Mouse (Mus musculus): ENCODE data around the gene Tbx6. TPM values are rescaled to one million over a fixed set of nuclear protein-coding genes. Genes with fewer than 3 reads are reported as not detected.

Tbx6 gene
- total and polyA plus RNA-seq, 2 experiments from 2014 or later: 0.16 to 0.21 TPM

GRCm38 (mm10) chr7:126741964-126742482 is 39.3 kb upstream of the Tbx6 start:
- no peaks in the 10 kb centered on the region for H3K36me3 ChIP-seq (ENCODE audit: insufficient read depth, low read length)
- no peak overlapping the region for H3K9ac ChIP-seq (replicated peaks; ENCODE audit: low read length, poor library complexity, severe bottlenecking)
- no peak overlapping the region for H3K4me3 ChIP-seq (ENCODE audit: low read depth, low read length)
- no peaks in the 10 kb centered on the region for H3K27me3 ChIP-seq (ENCODE audit: insufficient read depth, low read length)
- no peak for TF ChIP-seq CTCF (IDR thresholded peaks at IDR 0.05)
- no peak overlapping the region for H3K27ac ChIP-seq (ENCODE audit: low read depth, low read length)
- H3K4me2 ChIP-seq (ENCODE audit: low read depth, low read length, poor library complexity, severe bottlenecking): no peak overlapping the region
- WGBS: 93% methylated on average over 13 of the region's 13 CpGs
- ATAC-seq (ENCODE audit: low FRiP score) (no peak), DNase-seq (ENCODE audit: low spot score) (no peak)
- no peaks in the 10 kb centered on the region for H3K9me3 ChIP-seq (ENCODE audit: low read length)
- no peaks in the 10 kb centered on the region for H3K4me1 ChIP-seq (ENCODE audit: insufficient read depth, low read length)

- Histone ChIP-seq H3K9me3 (ENCODE audit: low read length) (no peaks in the 10 kb centered on the region), H3K4me3 (ENCODE audit: low read depth, low read length) (no peak overlapping the region), H3K4me2 (ENCODE audit: low read depth, low read length, poor library complexity, severe bottlenecking) (no peak overlapping the region), H3K27me3 (ENCODE audit: insufficient read depth, low read length) (no peaks in the 10 kb centered on the region), H3K4me1 (ENCODE audit: insufficient read depth, low read length) (no peaks in the 10 kb centered on the region), H3K9ac (replicated peaks; ENCODE audit: low read length, poor library complexity, severe bottlenecking) (no peak overlapping the region), H3K36me3 (ENCODE audit: insufficient read depth, low read length) (no peaks in the 10 kb centered on the region), H3K27ac (ENCODE audit: low read depth, low read length) (no peak overlapping the region)
- ATAC-seq (ENCODE audit: low FRiP score): no peak
- TF ChIP-seq CTCF (IDR thresholded peaks at IDR 0.05): no peak
- no peak for DNase-seq (ENCODE audit: low spot score)
- 89% methylated on average over 12 of the region's 12 CpGs for WGBS
Measured at GRCm38 (mm10) chr7:126746066-126746465, 35.2 kb upstream of the Tbx6 start.

GRCm38 (mm10) chr7:126746798-126747197 is 34.5 kb upstream of the Tbx6 start:
- Histone ChIP-seq H3K27ac (ENCODE audit: low read depth, low read length) (no peak overlapping the region), H3K27me3 (ENCODE audit: insufficient read depth, low read length) (no peaks in the 10 kb centered on the region), H3K4me2 (ENCODE audit: low read depth, low read length, poor library complexity, severe bottlenecking) (no peak overlapping the region), H3K9ac (replicated peaks; ENCODE audit: low read length, poor library complexity, severe bottlenecking) (no peak overlapping the region), H3K9me3 (ENCODE audit: low read length) (no peaks in the 10 kb centered on the region), H3K4me1 (ENCODE audit: insufficient read depth, low read length) (no peaks in the 10 kb centered on the region), H3K36me3 (ENCODE audit: insufficient read depth, low read length) (no peaks in the 10 kb centered on the region), H3K4me3 (ENCODE audit: low read depth, low read length) (no peak overlapping the region)
- ATAC-seq (ENCODE audit: low FRiP score) (no peak), DNase-seq (ENCODE audit: low spot score) (no peak)
- WGBS: 38% methylated on average over 6 of the region's 6 CpGs
- no peak for TF ChIP-seq CTCF (IDR thresholded peaks at IDR 0.05)

GRCm38 (mm10) chr7:126748824-126749223 is 32.5 kb upstream of the Tbx6 start:
- ATAC-seq (ENCODE audit: low FRiP score) (no peak), DNase-seq (ENCODE audit: low spot score) (no peak)
- Histone ChIP-seq H3K4me1 (ENCODE audit: insufficient read depth, low read length) (no peaks in the 10 kb centered on the region), H3K4me3 (ENCODE audit: low read depth, low read length) (no peak overlapping the region), H3K9me3 (ENCODE audit: low read length) (no peaks in the 10 kb centered on the region), H3K4me2 (ENCODE audit: low read depth, low read length, poor library complexity, severe bottlenecking) (no peak overlapping the region), H3K27me3 (ENCODE audit: insufficient read depth, low read length) (no peaks in the 10 kb centered on the region), H3K27ac (ENCODE audit: low read depth, low read length) (no peak overlapping the region), H3K36me3 (ENCODE audit: insufficient read depth, low read length) (no peaks in the 10 kb centered on the region), H3K9ac (replicated peaks; ENCODE audit: low read length, poor library complexity, severe bottlenecking) (no peak overlapping the region)
- TF ChIP-seq CTCF (IDR thresholded peaks at IDR 0.05): no peak
- WGBS: 74% methylated on average over 7 of the region's 7 CpGs

GRCm38 (mm10) chr7:126749582-126750343 is 31.5 kb upstream of the Tbx6 start:
- 94% methylated on average over 17 of the region's 17 CpGs for WGBS
- Histone ChIP-seq H3K36me3 (ENCODE audit: insufficient read depth, low read length) (no peaks in the 10 kb centered on the region), H3K27ac (ENCODE audit: low read depth, low read length) (no peak overlapping the region), H3K9ac (replicated peaks; ENCODE audit: low read length, poor library complexity, severe bottlenecking) (no peak overlapping the region), H3K27me3 (ENCODE audit: insufficient read depth, low read length) (no peaks in the 10 kb centered on the region), H3K9me3 (ENCODE audit: low read length) (no peaks in the 10 kb centered on the region), H3K4me3 (ENCODE audit: low read depth, low read length) (no peak overlapping the region), H3K4me1 (ENCODE audit: insufficient read depth, low read length) (no peaks in the 10 kb centered on the region), H3K4me2 (ENCODE audit: low read depth, low read length, poor library complexity, severe bottlenecking) (no peak overlapping the region)
- DNase-seq (ENCODE audit: low spot score) (no peak), ATAC-seq (ENCODE audit: low FRiP score) (no peak)
- peak; percentile 25 for TF ChIP-seq CTCF (IDR thresholded peaks at IDR 0.05)

- no peaks in the 10 kb centered on the region for H3K9me3 ChIP-seq (ENCODE audit: low read length)
- no peaks in the 10 kb centered on the region for H3K27me3 ChIP-seq (ENCODE audit: insufficient read depth, low read length)
- no peak overlapping the region for H3K27ac ChIP-seq (ENCODE audit: low read depth, low read length)
- 0 out of 2 replicates have a peak overlapping the region, but pooled peaks have one; percentile 4 for H3K9ac ChIP-seq (replicated peaks; ENCODE audit: low read length, poor library complexity, severe bottlenecking)
- no peaks in the 10 kb centered on the region for H3K36me3 ChIP-seq (ENCODE audit: insufficient read depth, low read length)
- peak; percentile 94 for TF ChIP-seq CTCF (IDR thresholded peaks at IDR 0.05)
- H3K4me3 ChIP-seq (ENCODE audit: low read depth, low read length): no peak overlapping the region
- WGBS: under 1% methylated on average over 9 of the region's 9 CpGs
- ATAC-seq (ENCODE audit: low FRiP score): peak; percentile 35; the same call in 1 of the 2 replicates
- no peaks in the 10 kb centered on the region for H3K4me1 ChIP-seq (ENCODE audit: insufficient read depth, low read length)
- H3K4me2 ChIP-seq (ENCODE audit: low read depth, low read length, poor library complexity, severe bottlenecking): peak overlapping the region; percentile 16; the same call in 1 of the 2 replicates
- DNase-seq (ENCODE audit: low spot score): peak; percentile 84
Measured at GRCm38 (mm10) chr7:126754866-126755265, 26.4 kb upstream of the Tbx6 start.

Data from midbrain, postnatal 0 days (tissue).